Mouse (Mus musculus) kidney, adult 9 months (tissue): ENCODE results near the gene Cdk11b.
A peak's percentile ranks its signal among the peaks of the same experiment; 100 is the strongest.
"Not testable (repeated sequence)": the region's sequence is repeated elsewhere in the genome, so short reads cannot be mapped to it uniquely, and the experiment has no call there.

ENCODE experiments used
- DNase-seq: peaks from one replicate; pipeline ENCODE4 v3.0.0; 2022

The Cdk11b gene

GRCm38 (mm10) chr4:155669598-155670075, 45.0 kb downstream of the Cdk11b start:
- no peak for DNase-seq

GRCm38 (mm10) chr4:155670236-155670635, 45.6 kb downstream of the Cdk11b start:
- not testable (repeated sequence) for DNase-seq

DNA sequence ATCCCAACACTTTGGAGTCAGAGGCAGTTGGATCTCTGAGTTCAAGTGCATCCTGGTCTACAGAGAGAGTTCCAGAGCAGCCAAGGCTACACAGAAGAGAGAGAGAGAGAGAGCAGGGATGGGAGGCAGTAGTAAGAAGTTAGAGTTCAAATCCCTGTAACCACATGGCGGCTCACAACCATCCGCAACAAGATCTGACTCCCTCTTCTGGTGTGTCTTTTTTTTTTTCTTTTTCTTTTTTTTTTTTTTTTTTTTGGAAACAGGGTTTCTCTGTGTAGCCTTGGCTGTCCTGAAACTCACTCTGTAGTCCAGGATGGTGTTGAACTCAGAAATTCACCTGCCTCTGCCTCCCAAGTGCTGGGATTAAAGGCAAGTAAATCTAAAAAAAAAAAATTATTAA, 47.4 kb downstream of the Cdk11b start:
- DNase-seq, result no peak

DNA sequence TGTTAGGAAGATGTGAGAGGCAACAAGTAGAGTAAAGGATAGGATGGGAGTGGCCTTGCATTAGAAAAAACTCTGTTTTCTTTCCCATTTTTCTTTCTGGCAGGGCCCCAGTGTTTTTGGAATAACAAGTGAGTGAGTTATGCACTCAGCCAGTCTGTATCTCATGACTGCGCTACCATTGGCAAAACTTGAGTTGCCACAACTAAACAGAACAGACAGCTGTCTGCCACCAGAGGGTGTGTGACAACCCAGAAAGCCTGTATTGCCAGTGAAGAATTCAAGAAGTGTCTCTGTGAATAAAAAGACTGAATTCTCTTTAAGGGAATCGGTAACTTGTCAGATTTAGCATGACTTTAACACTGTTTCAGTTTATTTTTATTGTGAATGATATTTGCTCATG, 51.3 kb downstream of the Cdk11b start:
- DNase-seq, result peak; percentile 56

- DNase-seq, result not testable (repeated sequence)
These were observed 59.1 kb downstream of the Cdk11b start for GRCm38 (mm10) chr4:155683670-155684277.

GRCm38 (mm10) chr4:155687764-155688163, 63.1 kb downstream of the Cdk11b start:
- not testable (repeated sequence) for DNase-seq

- no peak for DNase-seq
These were observed 66.1 kb downstream of the Cdk11b start for GRCm38 (mm10) chr4:155690571-155691375.

DNA sequence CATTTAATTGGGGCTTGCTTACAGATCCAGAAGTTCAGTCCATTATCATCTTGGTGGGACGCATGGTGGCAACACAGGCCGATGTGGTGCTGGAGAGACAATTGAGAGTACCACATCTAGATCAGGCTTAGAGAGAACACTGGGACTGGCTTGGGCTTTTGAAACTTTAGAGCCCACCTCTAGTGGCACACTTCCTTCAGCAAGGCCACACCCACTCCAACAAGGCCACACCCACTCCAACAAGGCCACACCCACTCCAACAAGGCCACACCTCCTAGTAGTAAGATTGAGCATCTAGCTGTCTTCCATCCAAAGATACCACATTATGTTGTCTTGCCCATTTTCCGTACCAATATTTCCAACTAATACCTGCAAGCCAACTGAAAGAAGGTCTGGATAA, 67.8 kb downstream of the Cdk11b start:
- DNase-seq, result no peak

DNA sequence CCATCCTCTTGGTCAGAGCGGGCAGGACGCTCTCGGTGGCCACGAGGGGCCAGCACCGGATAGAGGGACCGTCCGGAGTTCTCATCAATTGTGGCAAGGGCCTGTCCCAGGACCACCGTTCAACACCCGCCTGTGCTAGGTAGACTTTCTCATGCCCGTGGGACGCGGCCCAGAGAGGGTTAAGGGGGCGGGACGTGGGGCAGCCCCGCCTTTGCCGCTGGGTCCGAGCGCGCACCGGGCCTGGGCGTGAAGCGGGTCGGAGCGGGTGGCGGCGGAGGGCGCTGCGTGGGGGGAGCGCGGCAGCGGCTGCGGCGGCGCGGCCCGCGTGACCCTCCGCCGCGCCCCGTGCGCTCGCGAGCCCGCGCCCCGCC, 69.4 kb downstream of the Cdk11b start, which contains the start of gene Fndc10:
Fndc10 (plus strand) TSS at position 232 of the 371 bp plus-strand sequence.
- DNase-seq, result peak; percentile 36

- DNase-seq, result peak; percentile 33
These were observed 70.1 kb downstream of the Cdk11b start for GRCm38 (mm10) chr4:155694482-155695401.

DNA sequence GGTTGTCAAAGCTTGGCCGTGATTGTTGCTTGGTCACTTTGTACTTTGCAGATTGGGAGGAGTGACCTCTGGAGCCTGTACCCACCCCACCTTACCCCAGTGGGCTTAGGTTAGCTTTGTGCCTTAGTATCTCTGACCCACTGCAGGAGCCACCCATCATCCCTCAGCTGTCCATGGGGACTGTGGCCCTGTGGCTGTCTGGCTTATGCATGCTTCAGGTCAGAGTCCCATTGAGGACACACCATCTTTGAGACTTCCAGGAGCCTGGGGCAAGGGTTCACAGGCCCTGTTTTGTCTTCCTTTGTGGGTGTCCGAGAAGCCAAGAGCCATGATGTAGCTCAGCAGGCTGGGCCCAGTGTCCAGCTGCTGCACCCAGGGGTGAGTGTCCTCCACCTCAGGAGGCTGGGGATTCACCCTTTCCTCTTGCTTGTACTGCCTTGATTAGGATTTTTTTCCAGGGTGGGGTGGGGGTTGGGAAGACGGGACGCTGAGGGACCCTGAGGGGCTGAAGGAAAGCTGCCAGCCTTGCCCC, 70.9 kb downstream of the Cdk11b start:
- no peak for DNase-seq

DNA sequence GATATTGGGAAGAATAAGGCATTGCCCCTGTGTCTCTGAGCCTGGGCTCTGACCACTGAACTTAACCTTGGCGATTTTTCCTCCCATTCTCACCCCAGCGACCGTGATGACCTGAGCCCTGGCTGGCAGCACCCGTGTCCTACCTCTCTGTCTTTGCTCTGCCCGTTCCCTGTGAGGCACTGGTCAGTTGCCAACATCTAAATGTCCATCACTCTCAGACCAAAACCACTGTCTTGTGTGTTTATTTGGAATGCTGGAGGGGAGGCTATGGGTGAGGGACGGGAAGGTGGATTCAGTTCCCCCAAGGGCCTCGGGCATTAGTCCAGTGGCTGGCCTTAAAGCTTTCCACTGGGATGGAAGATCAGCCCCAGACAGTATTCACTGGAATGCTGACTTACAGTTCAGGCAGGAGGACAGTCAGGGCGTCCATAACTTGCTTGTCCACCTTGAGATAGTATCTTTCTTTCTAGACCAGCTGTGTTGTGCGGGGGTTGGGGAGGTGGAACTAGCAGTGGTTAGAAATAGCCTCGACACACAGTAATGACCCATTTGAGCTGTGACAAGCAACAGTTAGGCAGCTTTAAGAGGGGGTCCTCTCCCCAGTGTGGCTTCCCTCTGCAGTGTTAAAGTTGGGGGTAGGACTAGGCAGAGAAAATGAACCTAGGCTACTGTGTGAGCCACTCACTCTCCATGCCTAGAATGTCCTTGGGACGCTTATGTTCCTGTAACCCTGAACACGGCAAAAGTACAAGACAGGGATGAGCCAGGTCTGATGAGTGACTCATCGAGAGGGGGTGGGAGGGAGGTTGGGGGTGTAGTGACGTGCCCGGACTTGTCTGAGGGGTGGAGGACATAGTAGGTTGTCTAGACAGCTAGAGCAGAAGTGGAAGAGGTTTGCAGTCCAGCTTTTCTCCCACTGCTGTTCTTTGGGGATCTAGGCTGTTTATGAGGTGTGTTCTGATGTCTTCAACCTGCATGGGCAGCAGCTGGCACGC, 71.9 kb downstream of the Cdk11b start:
- DNase-seq, result no peak
